Mouse (Mus musculus) liver, embryonic 16.5 days (tissue): ENCODE data around the gene Mtmr4. TPM values are rescaled to one million over a fixed set of nuclear protein-coding genes. Genes with fewer than 3 reads are reported as not detected.

ENCODE experiments used
- ATAC-seq: fragments of 200-750 bp; cut with Nextera tagmentation; 2 replicates; pipeline ENCODE4 v1.8.0; 2017; ENCODE audit warnings: low read depth, mild to moderate bottlenecking, moderate number of reproducible peaks, moderate library complexity
- H3K27ac ChIP-seq: fragments of 300-500 bp; sonication (generic); 2 replicates; pipeline ENCODE4 v1.5.1; 2014; ENCODE audit warnings: mild to moderate bottlenecking, low read length
- H3K27me3 ChIP-seq: fragments of 300-500 bp; sonication (generic); 2 replicates; pipeline ENCODE4 v1.6.1; 2014; ENCODE audit warnings: low read depth, low read length, mixed read lengths; ENCODE audit not compliant: control insufficient read depth, insufficient read depth
- H3K36me3 ChIP-seq: fragments of 300-500 bp; sonication (generic); 2 replicates; pipeline ENCODE4 v1.6.1; 2014; ENCODE audit warnings: mild to moderate bottlenecking; ENCODE audit not compliant: control insufficient read depth, insufficient read depth
- H3K4me1 ChIP-seq: fragments of 300-500 bp; sonication (generic); 2 replicates; pipeline ENCODE4 v1.6.1; 2014; ENCODE audit warnings: low read depth, low read length, mixed read lengths; ENCODE audit not compliant: control insufficient read depth
- H3K4me2 ChIP-seq: fragments of 300-500 bp; sonication (generic); 2 replicates; pipeline ENCODE4 v1.6.1; 2014; ENCODE audit warnings: low read depth, low read length, mixed read lengths
- H3K4me3 ChIP-seq: fragments of 300-500 bp; sonication (generic); 2 replicates; pipeline ENCODE4 v1.5.1; 2014; ENCODE audit warnings: low read depth, mild to moderate bottlenecking, low read length
- H3K9ac ChIP-seq: fragments of 300-500 bp; sonication (generic); 2 replicates; pipeline ENCODE4 v1.6.1; 2014; ENCODE audit warnings: low read depth, low read length
- H3K9me3 ChIP-seq: fragments of 300-500 bp; sonication (generic); replicated peaks from 2 replicates; pipeline ENCODE4 v1.6.1; 2016; ENCODE audit warnings: low read length; ENCODE audit not compliant: control insufficient read depth
- WGBS: fragments of 180-500 bp; shearing (Covaris S2); extraction: QIAGEN DNeasy Blood & Tissue Kit; methylation state at CpG from one replicate; pipeline ENCODE4 v1.1.7; 2014; ENCODE audit not compliant: insufficient replicate concordance; 5-methylcytosine and 5-hydroxymethylcytosine counted together
- polyA plus RNA-seq: library from polyadenylated mRNA; unstranded; fragments of >200 nt; fragmentation: Nextera tagmentation; extraction: Ambion mirVana; gene quantifications from 2 replicates; pipeline ENCODE4 v1.2.1, GENCODE M21; 2015

The Mtmr4 gene
- polyA plus RNA-seq, 1 experiment from 2014 or later, result 10.5 TPM

DNA sequence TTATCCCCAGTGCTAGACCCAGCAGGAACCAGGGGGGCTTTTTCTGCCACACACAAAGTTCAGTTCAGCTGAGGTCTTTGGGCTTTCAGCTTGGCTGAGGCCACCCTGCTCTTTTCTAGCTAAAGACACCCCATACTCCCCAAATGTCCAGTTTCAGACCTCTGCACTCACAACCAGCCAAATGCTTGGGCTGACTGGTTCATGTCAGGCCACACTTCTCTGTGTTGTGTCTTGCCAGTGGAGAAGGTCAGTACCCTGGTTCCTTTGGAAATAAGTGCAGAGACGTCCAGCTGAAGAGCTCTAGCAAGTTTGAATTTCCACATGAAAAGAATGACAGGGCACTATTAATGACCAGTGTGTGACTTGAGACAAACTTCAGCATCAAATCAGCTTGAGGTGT is 12.2 kb upstream of the Mtmr4 start:
- 55% methylated on average over 1 of the region's 1 CpGs for WGBS
- Histone ChIP-seq H3K4me3 (no peak overlapping the region), H3K36me3 (no peaks in the 10 kb centered on the region), H3K27me3 (no peaks in the 10 kb centered on the region), H3K4me1 (peaks cover 16% of the 10 kb centered on the region), H3K9me3 (no peaks in the 10 kb centered on the region), H3K4me2 (no peak overlapping the region), H3K27ac (no peak overlapping the region), H3K9ac (no peak overlapping the region)
- ATAC-seq, result no peak

DNA sequence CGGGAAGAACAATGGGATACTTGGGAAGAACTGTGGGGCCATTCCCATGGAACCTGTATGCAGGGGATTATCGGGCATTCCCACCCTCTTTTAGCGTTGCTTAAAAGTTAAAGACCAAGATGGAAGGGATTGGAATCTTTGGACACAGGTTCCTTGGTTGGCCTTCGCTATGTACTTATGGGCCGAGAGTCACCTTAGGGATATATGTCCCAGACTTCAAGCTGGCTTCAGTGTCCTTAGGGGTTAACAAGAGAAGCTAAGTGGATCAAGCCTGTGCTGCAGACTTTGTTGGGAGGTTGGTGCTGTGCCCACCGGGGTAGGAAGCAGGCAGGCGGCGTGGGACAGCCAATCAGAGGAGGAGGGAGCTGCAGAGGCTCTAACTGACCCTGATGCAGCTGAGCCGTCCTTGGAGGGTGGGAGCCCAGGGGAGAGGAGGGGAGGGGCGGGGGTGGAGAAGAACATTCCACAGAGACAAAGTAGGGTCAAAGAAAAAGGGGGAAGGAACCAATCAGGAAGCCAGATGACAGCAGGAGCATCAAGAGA is 11.3 kb upstream of the Mtmr4 start:
- no peak overlapping the region for H3K4me2 ChIP-seq
- H3K36me3 ChIP-seq, result no peaks in the 10 kb centered on the region
- no peak overlapping the region for H3K4me3 ChIP-seq
- H3K9me3 ChIP-seq, result no peaks in the 10 kb centered on the region
- WGBS, result 64% methylated on average over 10 of the region's 10 CpGs
- H3K27ac ChIP-seq, result no peak overlapping the region
- no peak overlapping the region for H3K9ac ChIP-seq
- peaks cover 16% of the 10 kb centered on the region for H3K4me1 ChIP-seq
- ATAC-seq, result no peak
- no peaks in the 10 kb centered on the region for H3K27me3 ChIP-seq

- Histone ChIP-seq H3K4me2 (no peak overlapping the region), H3K27ac (no peak overlapping the region), H3K4me3 (no peak overlapping the region), H3K36me3 (no peaks in the 10 kb centered on the region), H3K4me1 (peaks cover 16% of the 10 kb centered on the region), H3K9me3 (no peaks in the 10 kb centered on the region), H3K27me3 (no peaks in the 10 kb centered on the region), H3K9ac (no peak overlapping the region)
- ATAC-seq, result no peak
- WGBS, result 72% methylated on average over 12 of the region's 12 CpGs
These were observed 10.6 kb upstream of the Mtmr4 start for GRCm38 (mm10) chr11:87581161-87581865.

DNA sequence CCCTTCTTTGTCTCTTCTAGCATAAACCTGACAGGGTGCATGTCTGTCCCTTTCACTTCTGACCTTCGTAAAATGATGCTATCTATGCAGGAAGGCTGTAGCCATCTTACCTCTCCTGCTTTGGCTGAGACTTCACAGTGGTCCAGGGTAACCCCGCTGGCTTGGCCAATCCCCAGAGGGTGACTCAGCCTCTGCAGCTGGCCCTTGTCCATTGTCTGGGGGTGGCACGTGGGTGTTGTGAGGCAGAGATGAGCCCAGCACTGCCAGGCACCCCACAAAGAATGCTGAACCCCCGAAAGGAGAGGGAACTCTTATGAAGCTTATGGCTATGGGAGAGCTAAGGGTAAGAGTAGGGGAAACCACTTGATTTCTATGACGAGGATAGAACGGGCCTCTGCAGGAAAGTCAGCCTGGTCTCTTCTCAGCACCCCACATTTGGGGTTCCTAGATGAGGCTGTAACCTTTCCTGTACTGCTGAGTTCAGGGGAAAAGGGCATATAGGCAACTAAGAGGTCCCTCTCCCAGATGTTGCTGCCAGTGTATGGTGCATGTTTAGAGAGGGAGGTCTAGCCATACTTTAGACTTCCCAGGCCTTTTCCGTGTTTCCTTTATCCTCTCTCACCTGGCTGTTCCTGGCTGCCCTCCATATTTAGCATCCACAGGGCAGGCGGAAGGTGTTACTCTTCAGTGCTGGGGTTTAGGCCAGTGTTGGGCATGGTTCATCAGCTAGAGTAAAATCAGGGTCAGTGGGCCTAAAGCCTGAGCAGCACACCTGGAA is 9.8 kb upstream of the Mtmr4 start:
- Histone ChIP-seq H3K4me3 (no peak overlapping the region), H3K36me3 (no peaks in the 10 kb centered on the region), H3K9me3 (no peaks in the 10 kb centered on the region), H3K27me3 (no peaks in the 10 kb centered on the region), H3K9ac (no peak overlapping the region), H3K4me1 (peaks cover 16% of the 10 kb centered on the region), H3K27ac (no peak overlapping the region), H3K4me2 (no peak overlapping the region)
- ATAC-seq, result no peak
- WGBS, result 62% methylated on average over 8 of the region's 8 CpGs

DNA sequence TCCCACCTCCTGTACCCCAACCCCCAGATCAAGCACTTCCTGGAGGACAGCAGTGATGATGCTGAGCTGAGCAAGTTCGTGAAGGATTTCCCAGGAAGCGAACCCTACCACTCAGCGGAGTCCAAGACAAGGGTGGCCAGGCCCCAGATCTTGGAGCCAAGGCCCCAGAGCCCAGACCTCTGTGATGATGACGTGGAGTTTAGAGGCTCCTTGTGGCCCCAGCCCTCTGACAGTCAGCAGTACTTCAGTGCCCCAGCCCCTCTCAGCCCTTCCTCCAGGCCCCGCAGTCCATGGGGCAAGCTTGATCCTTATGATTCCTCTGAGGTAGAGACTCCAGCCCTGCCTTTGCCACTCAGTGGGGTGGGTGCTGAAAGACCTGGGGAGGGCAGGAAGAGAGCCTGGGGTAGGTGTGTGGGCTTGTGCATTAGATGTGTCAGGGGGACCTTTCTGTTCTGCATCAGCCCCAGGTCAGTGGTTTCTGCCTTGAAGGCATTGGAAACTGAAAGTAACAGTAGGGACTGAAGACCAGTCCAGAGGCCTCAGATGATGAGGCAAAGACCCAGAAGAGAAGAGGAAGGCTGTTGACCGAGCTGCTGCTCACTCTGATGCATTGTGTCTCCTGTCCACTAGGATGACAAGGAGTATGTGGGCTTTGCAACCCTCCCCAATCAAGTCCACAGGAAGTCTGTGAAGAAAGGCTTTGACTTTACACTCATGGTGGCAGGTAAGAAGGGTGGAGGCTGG is 8.5 kb upstream of the Mtmr4 start:
- H3K9ac ChIP-seq, result no peak overlapping the region
- no peak overlapping the region for H3K27ac ChIP-seq
- no peak for ATAC-seq
- H3K4me3 ChIP-seq, result no peak overlapping the region
- H3K36me3 ChIP-seq, result no peaks in the 10 kb centered on the region
- H3K4me1 ChIP-seq, result peaks cover 7% of the 10 kb centered on the region
- H3K9me3 ChIP-seq, result no peaks in the 10 kb centered on the region
- no peak overlapping the region for H3K4me2 ChIP-seq
- WGBS, result 65% methylated on average over 6 of the region's 6 CpGs
- no peaks in the 10 kb centered on the region for H3K27me3 ChIP-seq

- no peak overlapping the region for H3K27ac ChIP-seq
- H3K36me3 ChIP-seq, result no peaks in the 10 kb centered on the region
- H3K27me3 ChIP-seq, result no peaks in the 10 kb centered on the region
- no peak overlapping the region for H3K9ac ChIP-seq
- H3K4me2 ChIP-seq, result no peak overlapping the region
- WGBS, result 72% methylated on average over 10 of the region's 10 CpGs
- peaks cover 5% of the 10 kb centered on the region for H3K4me1 ChIP-seq
- H3K9me3 ChIP-seq, result no peaks in the 10 kb centered on the region
- ATAC-seq, result no peak
- no peak overlapping the region for H3K4me3 ChIP-seq
These were observed 7.1 kb upstream of the Mtmr4 start for GRCm38 (mm10) chr11:87584711-87585505.

DNA sequence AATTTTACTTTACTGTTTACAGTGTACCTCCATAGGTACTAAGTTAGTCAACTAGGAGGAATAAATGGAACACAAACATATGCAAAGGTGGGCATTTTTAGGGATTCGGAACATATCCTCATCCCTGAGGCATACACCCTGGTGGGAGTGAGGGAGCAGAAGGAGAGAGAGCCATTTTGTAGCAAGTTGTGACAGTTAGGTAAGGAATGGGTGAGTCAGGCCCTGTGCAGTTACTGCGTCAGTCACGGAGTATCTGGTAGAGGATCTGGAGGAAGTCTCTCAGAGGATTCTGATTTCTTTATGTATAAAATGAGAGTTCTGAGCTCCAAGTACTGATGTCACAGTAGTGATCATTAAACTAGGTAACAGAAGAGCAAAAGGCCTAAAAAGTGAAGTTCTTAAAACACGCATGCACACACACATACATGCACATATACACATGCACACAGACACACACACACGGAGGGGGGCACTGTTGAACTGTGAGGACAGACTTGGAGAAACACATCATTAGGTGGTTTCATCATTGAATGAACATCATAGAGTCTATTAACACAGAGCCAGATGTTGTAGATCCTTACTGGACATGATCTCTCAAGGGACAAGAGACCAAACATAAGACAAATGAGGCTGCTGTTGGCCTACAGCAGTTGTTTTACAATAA is 4.6 kb upstream of the Mtmr4 start:
- no peak overlapping the region for H3K27ac ChIP-seq
- ATAC-seq, result no peak
- peaks cover 14% of the 10 kb centered on the region for H3K4me1 ChIP-seq
- H3K27me3 ChIP-seq, result no peaks in the 10 kb centered on the region
- WGBS, result 77% methylated on average over 5 of the region's 5 CpGs
- H3K36me3 ChIP-seq, result no peaks in the 10 kb centered on the region
- no peak overlapping the region for H3K9ac ChIP-seq
- no peak overlapping the region for H3K4me3 ChIP-seq
- H3K4me2 ChIP-seq, result no peak overlapping the region
- no peaks in the 10 kb centered on the region for H3K9me3 ChIP-seq

GRCm38 (mm10) chr11:87589605-87590004 is 2.4 kb upstream of the Mtmr4 start:
- H3K27me3 ChIP-seq, result no peaks in the 10 kb centered on the region
- ATAC-seq, result no peak
- no peaks in the 10 kb centered on the region for H3K36me3 ChIP-seq
- no peaks in the 10 kb centered on the region for H3K9me3 ChIP-seq
- no peak overlapping the region for H3K9ac ChIP-seq
- H3K27ac ChIP-seq, result no peak overlapping the region
- no peak overlapping the region for H3K4me3 ChIP-seq
- H3K4me2 ChIP-seq, result no peak overlapping the region
- peaks cover 33% of the 10 kb centered on the region for H3K4me1 ChIP-seq
- WGBS, result 85% methylated on average over 8 of the region's 8 CpGs
